Mouse (Mus musculus) ES-E14 (cell line): ENCODE results near the gene Gm10197.
"Not testable (repeated sequence)": the region's sequence is repeated elsewhere in the genome, so short reads cannot be mapped to it uniquely, and the experiment has no call there.

ENCODE experiments used
- HCFC1 ChIP-seq: IDR thresholded peaks from 2 replicates; pipeline ENCODE4 v1.6.1; 2012; ENCODE audit warnings: low read length, inconsistent platforms, borderline replicate concordance; ENCODE audit not compliant: insufficient read depth
- MAFK ChIP-seq: IDR thresholded peaks from 2 replicates; pipeline ENCODE4 v1.6.1; 2014; ENCODE audit warnings: mild to moderate bottlenecking, low read depth, low read length, inconsistent platforms; ENCODE audit not compliant: insufficient read depth
- ZNF384 ChIP-seq: IDR thresholded peaks from 2 replicates; pipeline ENCODE4 v1.6.1; 2012; ENCODE audit warnings: low read depth, low read length, inconsistent platforms

DNA sequence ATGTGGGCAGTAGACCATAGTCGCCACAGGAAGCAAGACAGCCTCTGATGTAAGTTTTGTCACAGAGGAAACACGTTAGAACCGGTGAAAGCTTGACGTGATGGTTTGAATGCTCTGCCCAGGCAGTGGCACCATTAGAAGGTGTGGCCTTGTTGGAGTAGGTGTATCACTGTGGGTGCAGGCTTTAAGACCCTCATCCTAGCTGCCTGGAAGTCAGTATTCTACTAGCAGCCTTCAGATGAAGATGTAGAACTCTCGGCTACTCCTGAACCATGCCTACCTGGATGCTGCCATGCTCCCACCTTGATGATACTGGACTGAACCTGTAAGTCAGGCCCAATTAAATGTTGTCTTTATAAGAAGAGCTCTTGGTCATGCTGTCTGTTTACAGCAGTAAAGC lies 24.2 kb upstream of the Gm10197 start:
- TF ChIP-seq HCFC1, MAFK, ZNF384: not testable (repeated sequence)
